Mouse (Mus musculus) hindbrain, embryonic 14.5 days (tissue): Measurements from ENCODE around the gene Psrc1. TPM values are rescaled to one million over a fixed set of nuclear protein-coding genes. Genes with fewer than 3 reads are reported as not detected.
A peak's percentile ranks its signal among the peaks of the same experiment; 100 is the strongest.

ENCODE experiments used
- ATAC-seq: fragments of 200-750 bp; cut with Nextera tagmentation; 2 replicates; pipeline ENCODE4 v1.8.0; 2017; ENCODE audit warnings: moderate number of reproducible peaks, mild to moderate bottlenecking, moderate TSS enrichment, moderate library complexity; ENCODE audit not compliant: low FRiP score
- DNase-seq: peaks from one replicate; pipeline ENCODE4 v3.0.0-alpha.2; 2015; ENCODE audit warnings: low spot score
- H3K27ac ChIP-seq: fragments of 300-500 bp; sonication (generic); 2 replicates; pipeline ENCODE4 v1.5.1; 2014; ENCODE audit warnings: mild to moderate bottlenecking, moderate library complexity
- H3K27me3 ChIP-seq: fragments of 300-500 bp; sonication (generic); 2 replicates; pipeline ENCODE4 v1.6.1; 2014; ENCODE audit warnings: mild to moderate bottlenecking, low read length, mixed read lengths; ENCODE audit not compliant: control insufficient read depth, insufficient read depth
- H3K36me3 ChIP-seq: fragments of 300-500 bp; sonication (generic); replicated peaks from 2 replicates; pipeline ENCODE4 v1.6.1; 2014; ENCODE audit not compliant: control insufficient read depth, insufficient read depth
- H3K4me1 ChIP-seq: fragments of 300-500 bp; sonication (generic); replicated peaks from 2 replicates; pipeline ENCODE4 v1.6.1; 2014; ENCODE audit warnings: antibody characterized with exemption, low read length, mixed read lengths; ENCODE audit not compliant: control insufficient read depth, insufficient read depth
- H3K4me2 ChIP-seq: fragments of 300-500 bp; sonication (generic); replicated peaks from 2 replicates; pipeline ENCODE4 v1.6.1; 2014; ENCODE audit warnings: mild to moderate bottlenecking, moderate library complexity
- H3K4me3 ChIP-seq: fragments of 300-500 bp; sonication (generic); replicated peaks from 2 replicates; pipeline ENCODE4 v1.5.1; 2014; ENCODE audit warnings: mild to moderate bottlenecking, low read length
- H3K9ac ChIP-seq: fragments of 300-500 bp; sonication (generic); 2 replicates; pipeline ENCODE4 v1.6.1; 2014
- H3K9me3 ChIP-seq: fragments of 300-500 bp; sonication (generic); 2 replicates; pipeline ENCODE4 v1.6.1; 2016; ENCODE audit warnings: low read length; ENCODE audit not compliant: control insufficient read depth
- WGBS: fragments of 180-500 bp; shearing (Covaris S2); extraction: QIAGEN DNeasy Blood & Tissue Kit; methylation state at CpG from one replicate; pipeline ENCODE4 v1.1.7; 2014; 5-methylcytosine and 5-hydroxymethylcytosine counted together
- polyA plus RNA-seq: library from polyadenylated mRNA; unstranded; fragments of >200 nt; fragmentation: Nextera tagmentation; extraction: Ambion mirVana; gene quantifications from 2 replicates; pipeline ENCODE4 v1.2.1, GENCODE M21; 2014

Gene Psrc1
- polyA plus RNA-seq, 1 experiment from 2014 or later = 5.6 TPM

GRCm38 (mm10) chr3:108411754-108412121, 28.1 kb downstream of the Psrc1 start:
- Histone ChIP-seq H3K36me3 (peaks cover 33% of the 10 kb centered on the region), H3K4me3 (peak overlapping the region; percentile 28), H3K9ac (peak overlapping the region; percentile 63), H3K27me3 (no peaks in the 10 kb centered on the region), H3K27ac (peak overlapping the region; percentile 96), H3K4me2 (peak overlapping the region; percentile 85), H3K4me1 (peaks cover 53% of the 10 kb centered on the region), H3K9me3 (no peaks in the 10 kb centered on the region)
- WGBS = 15% methylated on average over 8 of the region's 8 CpGs
- peak; percentile 69 for ATAC-seq
- DNase-seq = peak; percentile 76

GRCm38 (mm10) chr3:108413634-108414360, 30.2 kb downstream of the Psrc1 start:
- no peaks in the 10 kb centered on the region for H3K9me3 ChIP-seq
- H3K9ac ChIP-seq = 0 out of 2 replicates have a peak overlapping the region, but pooled peaks have one; percentile 98
- no peak overlapping the region for H3K27ac ChIP-seq
- WGBS = 97% methylated on average over 35 of the region's 35 CpGs
- peaks cover 27% of the 10 kb centered on the region for H3K36me3 ChIP-seq
- peak overlapping the region; percentile 94 for H3K4me3 ChIP-seq
- H3K4me2 ChIP-seq = peak overlapping the region; percentile 85
- peaks cover 51% of the 10 kb centered on the region for H3K4me1 ChIP-seq
- no peak for ATAC-seq
- H3K27me3 ChIP-seq = no peaks in the 10 kb centered on the region
- no peak for DNase-seq

DNA sequence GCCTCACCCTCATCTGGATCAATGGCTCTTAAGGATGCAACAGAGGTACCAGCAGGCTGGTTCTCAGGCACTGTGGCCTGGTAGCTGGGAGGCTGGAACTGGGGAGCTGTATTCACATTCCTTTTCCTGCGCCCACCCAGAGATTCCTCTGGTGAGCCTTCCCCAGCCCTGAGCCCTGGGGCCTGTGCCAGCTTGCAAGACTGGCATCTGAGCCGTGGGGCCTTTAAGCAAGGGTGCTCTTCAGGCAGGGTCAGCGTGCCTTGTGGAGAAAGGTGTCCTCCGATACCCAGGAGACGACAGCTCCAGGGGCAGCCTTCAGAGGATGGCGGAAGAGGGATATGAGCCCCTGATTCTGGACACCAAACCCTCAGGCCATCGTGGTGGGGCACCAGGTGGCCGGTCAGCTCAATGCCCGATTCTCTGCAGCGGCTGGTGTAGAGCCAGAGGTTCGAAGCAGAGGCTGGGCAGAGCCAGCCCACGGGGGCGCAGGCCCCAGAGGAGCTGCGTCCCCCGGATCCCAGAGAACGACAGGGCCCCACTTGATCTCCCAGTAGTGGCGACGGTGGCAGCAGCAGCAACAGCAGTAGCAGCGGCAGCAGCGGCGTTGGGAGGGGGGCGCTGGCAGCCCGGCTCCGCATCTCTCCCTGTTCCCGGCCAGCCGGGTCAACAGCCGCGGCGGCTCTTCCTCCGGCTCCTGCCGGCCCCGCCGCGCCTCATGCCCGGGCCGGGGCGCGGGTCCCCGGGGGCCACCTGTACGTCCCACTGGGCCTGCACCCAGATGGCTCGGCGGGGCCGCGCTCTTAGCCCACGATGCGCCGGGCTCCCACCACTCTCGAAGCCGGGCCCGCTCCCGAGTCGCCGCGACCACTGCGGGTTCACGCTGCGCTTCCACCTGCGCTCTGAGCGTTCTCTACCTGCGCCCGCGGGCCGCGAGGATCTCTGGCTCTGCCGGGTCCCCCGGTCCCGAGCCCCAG, 31.5 kb downstream of the Psrc1 start, which contains the start of gene Celsr2:
Gene Celsr2 (minus strand): TSS at position 696 of the 974 bp plus-strand sequence.
- H3K27ac ChIP-seq = peak within 1 kb of the TSS; percentile 95
- peak within 1 kb of the TSS; percentile 85 for H3K4me2 ChIP-seq
- ATAC-seq = peak; percentile 25
- no peaks in the 10 kb centered on the region for H3K9me3 ChIP-seq
- H3K9ac ChIP-seq = peak within 1 kb of the TSS; percentile 98
- H3K4me1 ChIP-seq = peaks cover 40% of the 10 kb centered on the region
- H3K4me3 ChIP-seq = peak within 1 kb of the TSS; percentile 94
- H3K36me3 ChIP-seq = peaks cover 27% of the 10 kb centered on the region
- DNase-seq = peak; percentile 33
- WGBS = 5% methylated on average over 46 of the region's 67 CpGs
- H3K27me3 ChIP-seq = no peaks in the 10 kb centered on the region

DNA sequence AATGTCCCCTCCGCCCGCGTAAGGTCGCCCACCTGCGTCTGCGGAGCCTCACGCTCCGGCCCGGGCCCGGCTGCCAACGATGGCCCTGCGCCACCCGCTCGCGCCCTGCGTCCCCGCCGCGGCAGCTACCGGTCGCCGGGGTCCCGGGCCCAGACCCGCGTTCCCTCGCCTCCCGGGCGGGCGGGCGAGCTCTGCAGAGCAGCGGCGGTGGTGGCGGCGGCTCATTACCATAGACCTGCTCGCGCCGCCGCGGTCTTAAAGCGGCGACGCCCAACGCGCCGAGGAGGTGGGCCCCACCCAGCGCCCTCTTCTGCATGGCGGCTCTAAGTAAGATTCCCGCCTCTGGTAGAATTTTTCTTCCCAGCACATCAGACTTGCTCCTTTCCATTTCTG, 32.2 kb downstream of the Psrc1 start:
- peak; percentile 85 for ATAC-seq
- H3K4me1 ChIP-seq = peaks cover 33% of the 10 kb centered on the region
- H3K27ac ChIP-seq = peak overlapping the region; percentile 95
- peak overlapping the region; percentile 85 for H3K4me2 ChIP-seq
- H3K9ac ChIP-seq = peak overlapping the region; percentile 98
- H3K4me3 ChIP-seq = peak overlapping the region; percentile 94
- no peaks in the 10 kb centered on the region for H3K9me3 ChIP-seq
- WGBS = under 1% methylated on average over 39 of the region's 48 CpGs
- peaks cover 27% of the 10 kb centered on the region for H3K36me3 ChIP-seq
- DNase-seq = peak; percentile 86
- no peaks in the 10 kb centered on the region for H3K27me3 ChIP-seq

DNA sequence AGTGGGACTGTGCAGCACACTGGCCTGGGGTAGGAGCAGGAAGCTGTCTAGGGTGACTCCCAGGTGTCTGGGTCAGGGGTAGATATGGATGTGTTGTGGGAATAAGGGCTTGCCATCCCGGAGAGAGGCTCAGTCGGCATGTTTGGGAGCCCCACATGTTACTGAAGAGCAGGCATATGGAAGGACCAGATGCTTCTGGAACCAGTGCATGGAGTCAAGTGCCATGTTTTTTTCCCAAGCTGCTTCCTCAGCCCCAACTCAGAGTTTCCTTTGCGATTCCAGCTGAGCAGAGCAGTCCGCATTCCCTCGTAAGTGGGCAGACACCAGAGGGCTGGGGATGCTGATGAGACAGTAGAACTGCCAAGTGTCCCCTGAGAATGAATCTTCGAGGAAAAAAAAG, 39.4 kb downstream of the Psrc1 start:
- Histone ChIP-seq H3K27me3 (no peaks in the 10 kb centered on the region), H3K9ac (peak overlapping the region; percentile 49; the same call in 1 of the 2 replicates), H3K36me3 (peaks cover 30% of the 10 kb centered on the region), H3K4me2 (peak overlapping the region; percentile 56), H3K27ac (peak overlapping the region; percentile 63; the same call in 1 of the 2 replicates), H3K9me3 (no peaks in the 10 kb centered on the region), H3K4me1 (peaks cover 34% of the 10 kb centered on the region), H3K4me3 (no peak overlapping the region)
- ATAC-seq (no peak; the same call in 1 of the 2 replicates), DNase-seq (no peak)
- WGBS = 28% methylated on average over 6 of the region's 6 CpGs

DNA sequence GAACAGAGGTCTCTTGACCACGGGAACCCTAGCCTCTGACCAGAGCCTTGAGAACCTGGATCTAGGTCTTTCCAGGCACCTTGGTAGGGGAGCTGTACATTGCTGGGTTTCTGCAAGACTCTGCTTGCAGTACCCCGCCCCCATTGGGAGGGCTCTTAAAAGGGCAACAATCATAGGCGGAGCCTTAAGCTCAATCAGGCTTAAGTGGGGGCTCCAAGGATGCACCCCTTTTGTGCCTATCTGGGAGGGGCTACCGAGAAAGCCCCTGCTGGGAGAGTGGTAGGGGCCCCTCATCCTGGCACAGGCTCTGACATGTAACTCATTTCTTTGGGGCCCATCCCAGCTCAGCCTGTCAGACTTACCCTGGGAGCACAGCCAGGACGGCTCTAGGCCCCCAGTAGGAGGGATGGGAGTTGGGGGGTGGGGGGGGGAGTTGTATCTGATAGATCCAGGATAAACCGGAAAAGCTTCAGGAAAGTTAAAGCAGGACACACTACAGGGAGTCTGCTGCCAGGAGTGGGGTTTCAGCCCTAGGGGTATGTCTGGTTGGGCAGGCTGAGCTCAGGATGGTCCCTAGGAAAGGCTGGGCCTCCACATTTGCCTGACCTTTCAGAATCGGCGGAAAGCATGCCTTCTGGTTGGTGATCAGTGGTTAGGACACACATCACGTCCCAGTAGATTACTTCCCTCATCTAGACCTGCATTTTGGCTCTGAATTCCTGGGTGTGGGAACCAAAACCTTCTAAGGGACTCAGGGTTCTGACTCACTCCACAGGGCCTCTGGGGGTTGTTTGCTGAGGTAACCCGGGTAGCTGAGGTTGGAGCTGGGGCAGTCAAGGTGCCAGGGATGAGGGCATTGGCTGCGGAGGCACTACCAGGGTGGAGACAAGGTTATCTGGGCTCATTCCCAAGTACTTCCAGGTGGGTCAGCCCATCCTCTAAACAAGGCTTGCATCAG, 40.5 kb downstream of the Psrc1 start:
- peak; percentile 85 for ATAC-seq
- H3K36me3 ChIP-seq = peaks cover 41% of the 10 kb centered on the region
- H3K27ac ChIP-seq = peak overlapping the region; percentile 63
- peak overlapping the region; percentile 56 for H3K4me2 ChIP-seq
- peak overlapping the region; percentile 49 for H3K9ac ChIP-seq
- peak; percentile 75 for DNase-seq
- H3K4me1 ChIP-seq = peaks cover 34% of the 10 kb centered on the region
- WGBS = 18% methylated on average over 11 of the region's 11 CpGs
- H3K9me3 ChIP-seq = no peaks in the 10 kb centered on the region
- H3K4me3 ChIP-seq = peak overlapping the region; percentile 15; the same call in 1 of the 2 replicates
- H3K27me3 ChIP-seq = no peaks in the 10 kb centered on the region

DNA sequence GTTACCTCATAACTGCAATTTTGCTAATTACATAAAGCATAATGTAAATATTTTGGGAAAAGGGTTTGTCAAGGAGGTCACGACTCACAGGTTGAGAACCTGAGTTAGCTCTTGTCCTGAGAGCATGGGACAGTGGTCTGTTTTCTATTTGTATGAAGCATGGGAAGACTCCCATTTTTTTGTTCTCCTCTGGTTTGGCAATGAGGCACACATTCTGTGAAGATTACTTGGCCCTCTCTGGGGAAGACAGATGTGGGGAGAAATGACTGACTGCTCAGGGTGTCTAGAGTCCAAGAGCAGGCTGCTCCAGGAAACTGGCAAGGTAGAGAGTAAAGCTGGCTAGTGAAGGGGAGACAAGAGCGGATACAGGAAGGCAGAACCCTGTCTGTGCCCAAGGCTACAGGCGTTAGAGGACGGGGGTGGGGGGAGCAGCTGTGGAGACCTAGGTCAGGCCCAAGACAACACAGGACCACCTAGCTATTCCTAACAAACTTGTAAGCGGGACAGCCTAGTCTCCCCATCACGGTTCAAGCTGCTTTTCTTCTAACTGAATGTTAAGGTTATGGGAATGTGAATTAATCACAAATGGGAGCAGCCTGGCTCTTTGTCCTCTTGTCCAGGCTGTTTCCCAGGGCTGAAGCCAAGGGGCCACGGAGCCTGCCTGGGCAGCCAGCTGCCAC, 41.4 kb downstream of the Psrc1 start:
- DNase-seq = no peak
- Histone ChIP-seq H3K4me3 (no peak overlapping the region), H3K36me3 (peaks cover 51% of the 10 kb centered on the region), H3K4me1 (peaks cover 34% of the 10 kb centered on the region), H3K9me3 (no peaks in the 10 kb centered on the region), H3K27ac (peak overlapping the region; percentile 72), H3K9ac (no peak overlapping the region), H3K27me3 (no peaks in the 10 kb centered on the region), H3K4me2 (no peak overlapping the region)
- ATAC-seq = no peak; the same call in 1 of the 2 replicates
- 33% methylated on average over 7 of the region's 7 CpGs for WGBS

DNA sequence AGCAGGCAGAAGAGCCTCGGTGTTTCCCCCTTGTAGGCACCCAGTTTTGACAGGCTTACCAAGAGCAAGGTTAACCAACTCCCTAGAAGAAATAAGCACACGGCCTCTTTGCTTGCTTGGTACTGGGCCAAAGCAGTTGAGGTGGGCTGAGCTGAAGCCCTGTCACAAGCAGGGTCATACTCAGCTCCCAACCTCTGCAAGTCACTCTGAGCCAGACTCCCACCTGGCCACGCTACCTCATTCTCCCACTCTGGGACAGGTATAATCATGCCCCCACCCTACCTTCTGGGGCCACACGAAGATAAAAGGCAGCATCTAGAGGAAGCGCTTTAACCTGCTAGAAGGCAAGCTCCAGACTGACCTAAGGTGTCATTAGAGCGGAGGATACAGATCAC, 42.0 kb downstream of the Psrc1 start:
- Histone ChIP-seq H3K9me3 (no peaks in the 10 kb centered on the region), H3K4me1 (peaks cover 34% of the 10 kb centered on the region), H3K4me3 (no peak overlapping the region), H3K4me2 (no peak overlapping the region), H3K36me3 (peaks cover 54% of the 10 kb centered on the region), H3K27ac (peak overlapping the region; percentile 72), H3K27me3 (no peaks in the 10 kb centered on the region), H3K9ac (no peak overlapping the region)
- ATAC-seq (no peak), DNase-seq (no peak)
- 59% methylated on average over 6 of the region's 6 CpGs for WGBS
